Mouse (Mus musculus): Measurements from ENCODE around the gene Serpinb7.

- TF ChIP-seq CTCF (conservative IDR thresholded peaks at IDR 0.05; ENCODE audit: insufficient read depth, insufficient read length, low read depth, low read length) (no peak), POLR2A (IDR thresholded peaks at IDR 0.05; ENCODE audit: low read depth, low read length) (no peak)
These were observed 23.0 kb downstream of the Serpinb7 start for GRCm38 (mm10) chr1:107422487-107422886.
